Mouse (Mus musculus) kidney, adult 11 months (tissue): ENCODE measurements around the gene Il11.

ENCODE experiments used
- DNase-seq: peaks from one replicate; pipeline ENCODE4 v3.0.0; 2022

Gene Il11

DNA sequence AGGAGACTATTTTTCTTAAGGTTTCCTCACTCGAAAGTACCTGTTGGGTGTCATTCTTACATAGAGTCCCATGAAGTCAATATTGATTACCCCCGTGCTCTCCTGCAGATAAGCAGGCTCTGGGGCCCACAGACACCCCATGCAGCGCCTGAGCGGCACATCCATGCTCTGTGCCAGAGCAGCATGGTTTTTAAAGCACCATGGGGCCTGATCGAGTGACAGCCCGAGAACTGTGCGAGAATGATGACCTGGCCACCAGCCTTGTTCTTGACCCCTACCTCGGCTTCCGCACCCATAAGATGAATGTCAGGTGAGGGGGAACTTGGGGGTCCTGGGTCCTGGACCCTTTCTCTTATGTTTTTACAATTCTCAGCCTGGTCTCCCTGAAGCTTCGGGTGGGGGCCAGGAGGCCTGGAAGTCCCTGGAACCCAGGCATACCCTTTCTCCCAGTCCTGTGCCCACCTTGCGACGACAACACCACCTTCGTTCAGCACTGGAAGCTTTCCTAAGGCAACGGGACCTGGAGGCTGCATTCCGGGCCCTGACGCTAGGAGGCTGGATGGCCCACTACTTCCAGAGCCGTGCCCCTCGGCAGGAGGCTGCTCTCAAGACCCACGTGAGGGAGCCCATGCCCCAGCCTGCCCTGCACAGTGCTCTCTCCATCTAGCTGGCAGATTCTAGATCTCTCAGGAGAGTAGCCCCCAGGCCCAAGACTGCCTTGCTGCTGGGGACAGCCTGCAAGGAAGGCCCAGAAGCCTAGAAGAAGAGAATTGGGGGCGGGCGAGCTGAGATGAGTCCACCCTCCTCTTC, 40.8 kb downstream of the Il11 start:
- DNase-seq: no peak

GRCm38 (mm10) chr7:4741151-4741550, 41.5 kb downstream of the Il11 start:
- peak; percentile 83 for DNase-seq

DNA sequence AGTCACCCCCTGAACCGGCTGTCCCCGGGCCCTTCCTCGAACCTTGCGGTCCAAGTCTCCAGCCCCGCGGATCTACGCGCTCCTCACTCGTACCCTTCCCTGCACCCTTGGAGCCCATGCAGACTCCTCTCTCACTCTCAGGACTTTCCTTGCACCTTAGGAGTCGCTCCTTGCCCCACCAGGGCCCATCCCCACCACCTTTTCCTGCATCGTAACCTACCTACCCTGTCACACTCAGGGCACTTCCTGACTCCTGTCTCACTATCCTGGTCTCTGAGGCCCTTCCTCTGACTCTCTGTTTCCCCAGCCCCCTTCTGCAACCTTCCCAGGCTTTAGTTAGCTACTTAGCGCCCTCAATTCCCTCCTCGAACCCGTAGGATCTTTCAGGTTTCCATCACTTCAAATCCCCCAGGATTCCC, 42.3 kb downstream of the Il11 start:
- DNase-seq: no peak

DNA sequence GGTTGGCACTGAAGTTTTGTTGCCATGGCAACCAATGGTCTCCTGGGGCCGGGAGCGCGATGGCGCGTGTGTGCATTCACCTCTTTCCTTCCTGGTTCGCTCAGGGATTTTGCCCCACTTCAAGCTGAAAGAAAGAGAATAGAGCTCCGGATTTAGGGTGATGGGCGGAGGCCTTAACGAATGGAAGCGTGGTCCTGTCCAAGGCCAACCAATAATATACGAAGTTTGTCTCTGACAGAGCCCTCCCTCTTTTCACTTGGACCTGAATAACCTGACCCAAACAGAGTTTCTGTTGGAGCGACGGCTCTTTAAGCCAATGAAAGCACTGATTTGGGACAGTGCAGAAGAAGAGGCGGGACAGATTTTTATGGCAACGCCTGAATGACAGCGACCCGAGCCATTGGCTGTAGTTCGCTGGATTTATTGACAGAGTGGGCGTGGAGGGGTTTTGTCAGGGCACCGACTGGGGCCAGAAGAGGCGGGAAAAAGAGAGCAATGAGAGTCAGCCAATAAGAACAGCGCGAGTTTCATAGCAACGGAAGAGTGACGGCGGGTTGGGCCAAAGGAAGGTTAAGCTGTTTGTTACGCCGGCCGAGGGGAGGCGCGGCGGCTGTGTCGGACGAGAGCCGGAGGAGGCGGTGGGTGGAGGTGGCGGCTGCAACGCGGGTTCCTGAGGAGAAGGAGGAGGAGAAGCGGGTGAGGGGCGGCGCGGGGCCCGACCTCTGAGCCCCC, 42.9 kb downstream of the Il11 start, which contains the start of gene Kmt5c:
TSS of gene Kmt5c (plus strand) at position 572 of the 732 bp plus-strand sequence.
- DNase-seq: peak; percentile 100

DNA sequence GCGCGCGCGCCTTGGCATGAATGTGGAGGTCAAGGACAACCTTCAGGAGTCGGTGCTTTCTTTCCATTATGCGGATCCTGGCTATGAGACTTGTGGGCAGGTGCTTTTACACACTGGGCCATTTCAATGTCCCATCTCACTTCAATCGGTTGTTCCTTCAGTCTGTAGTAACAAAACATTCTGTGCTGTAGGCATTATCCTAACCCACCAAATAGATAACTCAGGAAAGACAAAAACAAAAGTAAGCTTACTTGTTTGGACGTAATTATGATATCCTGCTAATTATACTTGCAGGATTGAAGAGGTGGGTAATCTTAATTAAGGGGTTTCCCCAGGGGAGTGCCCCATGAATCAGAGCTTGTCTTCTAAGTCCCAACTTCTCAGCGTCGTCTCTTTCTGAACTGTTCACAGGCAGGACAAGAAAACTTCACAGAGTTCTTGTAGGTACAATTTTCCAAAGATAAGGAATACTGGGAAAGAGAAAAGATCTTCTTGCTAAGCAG, 43.6 kb downstream of the Il11 start:
- no peak for DNase-seq

- peak; percentile 57 for DNase-seq
These were observed 49.7 kb downstream of the Il11 start for GRCm38 (mm10) chr7:4732968-4733392.

DNA sequence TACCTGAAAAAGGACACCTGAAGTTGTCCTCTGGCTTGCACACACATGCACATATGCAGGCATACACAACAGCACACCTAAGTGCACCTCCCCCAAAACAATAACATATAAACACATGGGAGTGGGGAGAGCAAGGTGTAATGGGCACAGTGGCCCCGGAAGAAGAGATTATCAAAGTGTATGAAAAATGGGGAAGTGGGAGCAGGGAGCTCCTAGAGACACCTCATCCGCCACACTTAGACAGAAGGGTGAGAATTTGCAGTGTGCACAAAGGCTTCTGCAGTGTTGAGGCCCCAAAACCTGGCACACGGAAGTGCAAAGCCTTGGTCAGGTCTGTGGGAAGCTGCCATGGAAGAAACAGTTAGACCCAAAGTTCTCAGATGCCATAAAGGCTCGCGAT, 51.6 kb downstream of the Il11 start:
- DNase-seq: no peak

- DNase-seq: no peak
These were observed 57.5 kb downstream of the Il11 start, which contains the start of gene Tmem150b for GRCm38 (mm10) chr7:4725169-4725568. Tmem150b (minus strand) TSS chr7:4725249.

- no peak for DNase-seq
These were observed 58.3 kb downstream of the Il11 start for GRCm38 (mm10) chr7:4724359-4724758.

DNA sequence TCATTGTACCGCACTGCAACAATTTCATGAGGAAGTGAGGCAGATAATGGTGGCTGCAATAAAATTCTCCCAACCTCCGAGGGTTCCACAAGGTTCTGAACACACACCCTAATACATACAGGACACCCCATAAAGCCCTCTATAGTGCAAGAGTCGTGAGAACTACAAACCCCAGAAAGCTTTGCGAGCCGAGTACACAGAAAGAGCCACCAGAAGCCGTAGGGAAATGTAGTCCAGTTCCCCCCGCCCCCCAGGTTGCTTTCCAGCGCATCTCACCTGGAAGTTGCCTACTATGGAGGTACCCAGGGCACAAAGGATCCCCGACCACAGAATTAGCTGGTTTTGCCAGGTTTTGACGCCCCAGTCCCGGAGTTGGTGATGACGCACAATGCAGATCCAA, 59.2 kb downstream of the Il11 start:
- DNase-seq: no peak
